Mouse (Mus musculus): ENCODE results near the gene Eif2a.

GRCm38 (mm10) chr3:58570821-58571220 is 45.2 kb downstream of the Eif2a start:
- TF ChIP-seq NELFE (IDR thresholded peaks at IDR 0.05; ENCODE audit: low read depth, low read length) (no peak), CTCF (conservative IDR thresholded peaks at IDR 0.05 in 1 of 2, IDR thresholded peaks at IDR 0.05 in 1 of 2; ENCODE audit: low read depth in 2 of 2, low read length in 2 of 2) (no peak), POLR2A (IDR thresholded peaks at IDR 0.05; ENCODE audit: low read depth, low read length) (no peak), ELF1 (IDR thresholded peaks at IDR 0.05; ENCODE audit: low read depth, low read length) (no peak), EP300 (IDR thresholded peaks at IDR 0.05; ENCODE audit: low read length) (no peak), JUND (conservative IDR thresholded peaks at IDR 0.05; ENCODE audit: low read depth, low read length) (no peak), SIN3A (IDR thresholded peaks at IDR 0.05; ENCODE audit: low read length) (no peak), UBTF (IDR thresholded peaks at IDR 0.05; ENCODE audit: low read depth, low read length) (no peak), ZNF384 (IDR thresholded peaks at IDR 0.05; ENCODE audit: low read depth, low read length) (no peak), BHLHE40 (IDR thresholded peaks at IDR 0.05; ENCODE audit: low read depth, low read length) (no peak), ZC3H11A (IDR thresholded peaks at IDR 0.05; ENCODE audit: low read depth, low read length) (no peak)

All from CH12.LX (cell line).